Mouse (Mus musculus) midbrain, embryonic 15.5 days (tissue): ENCODE measurements around the gene Slc5a5. TPM values are rescaled to one million over a fixed set of nuclear protein-coding genes. Genes with fewer than 3 reads are reported as not detected.

Source experiments
- ATAC-seq: fragments of 200-750 bp; cut with Nextera tagmentation; replicated peaks from 2 replicates; pipeline ENCODE4 v1.8.0; 2017; ENCODE audit warnings: moderate TSS enrichment
- H3K27ac ChIP-seq: fragments of 300-500 bp; sonication (generic); 2 replicates; pipeline ENCODE4 v1.5.1; 2015; ENCODE audit warnings: mild to moderate bottlenecking, inconsistent platforms
- H3K27me3 ChIP-seq: fragments of 300-500 bp; sonication (generic); replicated peaks from 2 replicates; pipeline ENCODE4 v1.6.1; 2015; ENCODE audit warnings: inconsistent platforms
- H3K36me3 ChIP-seq: fragments of 300-500 bp; sonication (generic); replicated peaks from 2 replicates; pipeline ENCODE4 v1.6.1; 2015; ENCODE audit warnings: inconsistent platforms
- H3K4me1 ChIP-seq: fragments of 300-500 bp; sonication (generic); 2 replicates; pipeline ENCODE4 v1.6.1; 2015; ENCODE audit warnings: inconsistent platforms
- H3K4me2 ChIP-seq: fragments of 300-500 bp; sonication (generic); 2 replicates; pipeline ENCODE4 v1.6.1; 2015; ENCODE audit warnings: inconsistent platforms, mild to moderate bottlenecking, moderate library complexity
- H3K4me3 ChIP-seq: fragments of 300-500 bp; sonication (generic); 2 replicates; pipeline ENCODE4 v1.5.1; 2015; ENCODE audit warnings: mild to moderate bottlenecking, inconsistent platforms
- H3K9ac ChIP-seq: fragments of 300-500 bp; sonication (generic); 2 replicates; pipeline ENCODE4 v1.6.1; 2015; ENCODE audit warnings: mild to moderate bottlenecking, inconsistent platforms
- H3K9me3 ChIP-seq: fragments of 300-500 bp; sonication (generic); 2 replicates; pipeline ENCODE4 v1.6.1; 2016; ENCODE audit warnings: inconsistent platforms
- WGBS: fragments of 180-500 bp; shearing (Covaris S2); methylation state at CpG from one replicate; pipeline ENCODE4 v1.1.7; 2015; ENCODE audit warnings: mixed read lengths; 5-methylcytosine and 5-hydroxymethylcytosine counted together
- polyA plus RNA-seq: library from polyadenylated mRNA; unstranded; fragments of >200 nt; fragmentation: Nextera tagmentation; extraction: Ambion mirVana; gene quantifications from 2 replicates; pipeline ENCODE4 v1.2.1, GENCODE M21; 2015

Gene Slc5a5
- polyA plus RNA-seq, 1 experiment from 2014 or later = 1.9 TPM

GRCm38 (mm10) chr8:70914704-70915103, 22.1 kb upstream of the Slc5a5 start:
- H3K4me1 ChIP-seq = no peaks in the 10 kb centered on the region
- 89% methylated on average over 17 of the region's 17 CpGs for WGBS
- H3K27me3 ChIP-seq = no peaks in the 10 kb centered on the region
- no peaks in the 10 kb centered on the region for H3K9me3 ChIP-seq
- peaks cover 37% of the 10 kb centered on the region for H3K36me3 ChIP-seq
- H3K9ac ChIP-seq = no peak overlapping the region
- H3K27ac ChIP-seq = no peak overlapping the region
- ATAC-seq = no peak
- H3K4me3 ChIP-seq = no peak overlapping the region
- H3K4me2 ChIP-seq = no peak overlapping the region

- 0 out of 2 replicates have a peak, but pooled peaks have one; percentile 13 for ATAC-seq
- no peak overlapping the region for H3K4me2 ChIP-seq
These were observed 21.0 kb upstream of the Slc5a5 start for GRCm38 (mm10) chr8:70913523-70913922.

GRCm38 (mm10) chr8:70912955-70913354, 20.4 kb upstream of the Slc5a5 start:
- H3K9ac ChIP-seq = no peak overlapping the region
- no peak overlapping the region for H3K4me2 ChIP-seq
- no peak overlapping the region for H3K27ac ChIP-seq
- H3K4me3 ChIP-seq = no peak overlapping the region
- no peaks in the 10 kb centered on the region for H3K9me3 ChIP-seq
- 95% methylated on average over 30 of the region's 30 CpGs for WGBS
- H3K4me1 ChIP-seq = no peaks in the 10 kb centered on the region
- no peak for ATAC-seq
- peaks cover 37% of the 10 kb centered on the region for H3K36me3 ChIP-seq
- H3K27me3 ChIP-seq = no peaks in the 10 kb centered on the region

More at GRCm38 (mm10) chr8:70913523-70913922, 21.0 kb upstream of the Slc5a5 start:
- Histone ChIP-seq H3K9me3 (no peaks in the 10 kb centered on the region), H3K27me3 (no peaks in the 10 kb centered on the region), H3K9ac (no peak overlapping the region), H3K27ac (no peak overlapping the region), H3K4me1 (no peaks in the 10 kb centered on the region), H3K36me3 (peaks cover 37% of the 10 kb centered on the region), H3K4me3 (no peak overlapping the region)
- 96% methylated on average over 26 of the region's 26 CpGs for WGBS

DNA sequence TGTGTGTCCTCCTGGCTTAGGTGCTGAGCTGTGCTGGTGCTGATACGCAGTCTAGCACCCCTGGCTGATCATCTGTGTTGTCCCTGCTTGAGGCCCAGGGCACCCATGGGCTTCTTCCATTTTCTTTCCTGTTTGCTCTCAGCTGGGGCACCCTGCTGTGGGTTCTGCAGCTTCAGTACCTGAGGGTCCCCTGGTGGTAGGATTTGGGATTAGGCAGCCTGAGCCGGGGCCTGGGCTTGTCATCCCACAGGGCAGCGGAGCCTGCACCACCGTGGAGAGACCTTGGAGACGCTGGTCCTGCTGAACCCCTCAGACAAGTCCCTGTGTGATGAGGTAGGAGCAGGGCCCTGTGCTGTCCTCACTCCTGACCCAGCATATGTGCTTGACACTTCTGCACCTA, 19.0 kb upstream of the Slc5a5 start:
- 77% methylated on average over 5 of the region's 5 CpGs for WGBS
- Histone ChIP-seq H3K4me3 (no peak overlapping the region), H3K27ac (no peak overlapping the region), H3K9me3 (no peaks in the 10 kb centered on the region), H3K4me2 (no peak overlapping the region), H3K4me1 (peaks cover 11% of the 10 kb centered on the region), H3K27me3 (no peaks in the 10 kb centered on the region), H3K9ac (no peak overlapping the region), H3K36me3 (peaks cover 32% of the 10 kb centered on the region)
- no peak for ATAC-seq

DNA sequence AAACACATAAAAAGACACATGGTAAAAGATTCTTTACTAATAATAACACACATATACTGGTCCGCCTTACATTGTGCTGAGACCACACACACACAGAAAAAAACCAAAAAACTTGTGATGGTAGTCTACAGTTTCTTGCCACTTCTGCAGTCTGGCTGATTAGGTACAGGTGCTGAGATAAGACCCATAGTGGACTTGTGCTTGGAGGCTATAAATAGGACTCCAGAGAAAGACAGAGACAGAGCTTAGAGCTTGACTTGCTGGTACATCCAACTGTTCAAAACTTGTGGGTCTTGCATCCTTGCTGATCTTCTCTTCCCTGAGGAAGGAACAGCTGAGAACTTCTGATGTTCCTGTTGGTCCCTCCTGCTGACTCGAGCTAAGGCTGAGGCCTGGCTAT, 15.0 kb upstream of the Slc5a5 start:
- 86% methylated on average over 2 of the region's 2 CpGs for WGBS
- Histone ChIP-seq H3K36me3 (0 out of 2 replicates have a peak, but pooled peaks cover 8% of the 10 kb centered on the region), H3K9ac (no peak overlapping the region), H3K27me3 (peaks cover 11% of the 10 kb centered on the region), H3K9me3 (no peaks in the 10 kb centered on the region), H3K27ac (no peak overlapping the region), H3K4me2 (no peak overlapping the region), H3K4me3 (no peak overlapping the region), H3K4me1 (peaks cover 18% of the 10 kb centered on the region)
- ATAC-seq = no peak

DNA sequence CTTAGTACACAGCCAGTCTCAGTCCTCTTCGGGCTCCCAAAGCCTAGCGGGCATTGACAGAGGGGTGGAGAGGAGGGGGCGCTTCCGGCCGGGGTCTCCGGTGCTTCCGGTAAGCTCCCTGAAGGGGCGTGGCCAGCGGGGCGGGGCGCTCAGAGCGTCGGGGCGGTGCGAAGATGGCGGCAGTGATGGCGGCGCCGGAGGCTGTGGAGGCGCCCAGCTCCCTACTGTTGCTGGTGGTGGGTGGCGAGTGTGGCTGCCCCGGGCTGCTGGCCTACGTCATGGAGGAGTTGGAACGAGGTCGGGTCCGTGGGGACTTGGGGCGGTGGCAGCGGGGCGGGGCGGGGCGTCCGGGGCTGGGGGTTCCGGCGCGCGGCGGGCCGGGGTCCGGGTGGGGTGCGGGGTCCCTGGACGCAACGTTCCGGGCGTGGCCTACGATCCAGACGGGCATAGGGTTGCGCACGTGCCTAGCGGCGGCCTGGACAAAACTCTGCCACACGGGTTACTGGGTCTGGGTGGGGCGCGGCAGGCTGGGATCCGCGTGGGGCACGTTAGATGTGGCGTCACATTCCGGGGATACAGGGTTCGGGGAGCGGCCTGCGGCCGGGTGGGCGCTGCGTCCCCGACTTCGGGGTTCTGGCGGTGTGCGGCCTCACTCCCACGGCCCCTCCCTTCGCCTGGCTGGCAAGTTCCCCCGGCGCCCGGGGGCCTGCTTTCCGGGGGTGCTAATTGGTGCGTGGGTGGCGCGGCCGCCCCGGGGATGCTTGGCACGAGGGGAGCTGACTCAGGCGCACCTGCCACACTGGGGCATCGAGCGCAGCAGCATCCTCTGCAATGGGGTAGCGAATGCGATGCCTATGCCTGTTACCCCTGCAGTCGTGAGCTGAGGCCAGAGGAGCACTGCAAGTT, 13.5 kb upstream of the Slc5a5 start, which contains the start of gene Map1s:
TSS of gene Map1s (plus strand) at position 102 of the 906 bp plus-strand sequence.
- peaks cover 18% of the 10 kb centered on the region for H3K4me1 ChIP-seq
- peak within 1 kb of the TSS; percentile 90 for H3K27ac ChIP-seq
- peak within 1 kb of the TSS; percentile 95 for H3K4me2 ChIP-seq
- under 1% methylated on average over 86 of the region's 86 CpGs for WGBS
- peak within 1 kb of the TSS; percentile 91 for H3K4me3 ChIP-seq
- H3K9ac ChIP-seq = peak within 1 kb of the TSS; percentile 95
- H3K27me3 ChIP-seq = peaks cover 11% of the 10 kb centered on the region
- no peaks in the 10 kb centered on the region for H3K9me3 ChIP-seq
- peak; percentile 96 for ATAC-seq
- H3K36me3 ChIP-seq = no peaks in the 10 kb centered on the region

DNA sequence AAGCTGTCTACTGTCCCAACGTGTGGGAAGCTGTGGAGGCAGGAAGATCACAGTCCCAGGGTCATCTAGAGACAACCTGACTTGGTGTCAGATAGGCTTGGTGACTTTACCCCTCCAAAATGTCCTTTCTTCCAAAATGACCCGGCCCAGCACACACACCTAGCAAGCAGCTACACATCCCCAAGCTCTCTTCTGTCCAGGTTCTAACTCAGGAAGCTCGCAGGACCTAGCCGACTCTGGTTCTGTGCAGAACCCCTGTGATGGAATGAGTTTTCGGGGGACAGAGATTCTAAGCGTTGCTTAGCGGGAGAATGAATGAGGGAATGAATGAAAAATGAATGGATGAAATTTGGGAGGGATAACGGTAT, 12.9 kb upstream of the Slc5a5 start:
- Histone ChIP-seq H3K9ac (peak overlapping the region; percentile 95), H3K27me3 (peaks cover 11% of the 10 kb centered on the region), H3K4me3 (peak overlapping the region; percentile 91), H3K9me3 (no peaks in the 10 kb centered on the region), H3K4me2 (peak overlapping the region; percentile 95), H3K36me3 (no peaks in the 10 kb centered on the region), H3K27ac (peak overlapping the region; percentile 90), H3K4me1 (peaks cover 18% of the 10 kb centered on the region)
- peak; percentile 62 for ATAC-seq
- 19% methylated on average over 8 of the region's 8 CpGs for WGBS

DNA sequence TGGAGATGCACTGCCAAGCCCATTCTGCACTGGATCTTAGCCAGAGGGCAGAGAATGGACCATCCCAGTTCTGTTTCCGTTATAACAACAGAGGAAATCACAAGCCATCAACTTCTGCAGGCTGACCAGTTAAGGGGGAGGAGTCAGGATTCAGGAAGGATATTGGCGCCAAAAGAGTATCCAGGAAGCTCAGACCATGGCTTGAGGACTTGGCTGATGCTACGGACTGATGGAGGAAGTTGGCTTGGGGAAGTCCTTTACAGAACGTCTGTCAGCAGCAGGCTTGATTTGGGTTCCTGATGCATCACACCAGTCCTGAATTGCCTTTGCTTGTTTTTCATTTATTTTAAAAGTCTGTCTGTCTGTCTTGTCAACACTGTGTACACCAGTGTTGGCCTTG, 12.0 kb upstream of the Slc5a5 start:
- ATAC-seq = no peak
- WGBS = 64% methylated on average over 4 of the region's 4 CpGs
- no peak overlapping the region for H3K4me3 ChIP-seq

GRCm38 (mm10) chr8:70903582-70903981, 11.0 kb upstream of the Slc5a5 start:
- H3K9ac ChIP-seq = no peak overlapping the region
- H3K4me2 ChIP-seq = no peak overlapping the region
- peaks cover 19% of the 10 kb centered on the region for H3K4me1 ChIP-seq
- no peak overlapping the region for H3K4me3 ChIP-seq
- no peak overlapping the region for H3K27ac ChIP-seq
- H3K27me3 ChIP-seq = peaks cover 11% of the 10 kb centered on the region
- no peaks in the 10 kb centered on the region for H3K9me3 ChIP-seq
- H3K36me3 ChIP-seq = no peaks in the 10 kb centered on the region
- ATAC-seq = no peak

More for the DNA sequence above, 12.0 kb upstream of the Slc5a5 start:
- Histone ChIP-seq H3K27ac (no peak overlapping the region), H3K27me3 (peaks cover 11% of the 10 kb centered on the region), H3K9ac (no peak overlapping the region), H3K36me3 (no peaks in the 10 kb centered on the region), H3K4me1 (peaks cover 18% of the 10 kb centered on the region), H3K9me3 (no peaks in the 10 kb centered on the region), H3K4me2 (no peak overlapping the region)

- H3K27me3 ChIP-seq = peaks cover 11% of the 10 kb centered on the region
- ATAC-seq = no peak
- H3K4me1 ChIP-seq = peaks cover 24% of the 10 kb centered on the region
- no peak overlapping the region for H3K4me2 ChIP-seq
- WGBS = 55% methylated on average over 4 of the region's 4 CpGs
- H3K27ac ChIP-seq = no peak overlapping the region
- H3K9me3 ChIP-seq = no peaks in the 10 kb centered on the region
- no peaks in the 10 kb centered on the region for H3K36me3 ChIP-seq
- no peak overlapping the region for H3K4me3 ChIP-seq
- H3K9ac ChIP-seq = no peak overlapping the region
These were observed 10.6 kb upstream of the Slc5a5 start for GRCm38 (mm10) chr8:70903112-70903511.

DNA sequence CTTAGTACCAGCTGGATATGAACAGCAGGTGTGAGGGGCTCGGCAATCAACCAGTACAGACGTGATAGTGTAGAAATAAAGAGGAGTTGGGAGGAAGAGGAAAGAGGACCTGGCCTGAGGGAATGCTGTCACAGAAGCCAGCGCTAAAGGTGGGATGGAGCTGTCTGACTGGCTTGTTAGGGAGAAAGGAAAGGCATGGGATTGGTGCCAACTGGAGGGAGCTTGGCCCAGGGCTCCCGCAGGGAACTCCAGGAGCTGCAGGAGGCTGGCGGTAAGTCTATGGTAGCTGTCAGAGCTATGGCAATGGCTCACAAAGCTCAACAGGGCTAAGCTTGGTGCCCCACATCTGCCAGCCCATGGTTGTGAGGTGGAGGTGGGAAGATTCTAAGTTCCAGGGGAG, 9.7 kb upstream of the Slc5a5 start:
- ATAC-seq = no peak
- Histone ChIP-seq H3K4me1 (peaks cover 22% of the 10 kb centered on the region), H3K27ac (no peak overlapping the region), H3K4me2 (no peak overlapping the region), H3K9ac (no peak overlapping the region), H3K9me3 (no peaks in the 10 kb centered on the region), H3K36me3 (no peaks in the 10 kb centered on the region), H3K4me3 (no peak overlapping the region), H3K27me3 (peaks cover 11% of the 10 kb centered on the region)
- WGBS = 35% methylated on average over 5 of the region's 5 CpGs

- WGBS = 75% methylated on average over 2 of the region's 2 CpGs
These were observed 8.4 kb upstream of the Slc5a5 start for GRCm38 (mm10) chr8:70900872-70901387.

More at GRCm38 (mm10) chr8:70900872-70901387, 8.4 kb upstream of the Slc5a5 start:
- H3K4me2 ChIP-seq = no peak overlapping the region
- H3K4me3 ChIP-seq = no peak overlapping the region
- H3K36me3 ChIP-seq = no peaks in the 10 kb centered on the region
- no peak overlapping the region for H3K27ac ChIP-seq
- H3K9ac ChIP-seq = no peak overlapping the region
- H3K9me3 ChIP-seq = no peaks in the 10 kb centered on the region
- H3K4me1 ChIP-seq = peaks cover 21% of the 10 kb centered on the region
- no peak for ATAC-seq
- peaks cover 11% of the 10 kb centered on the region for H3K27me3 ChIP-seq
